Mouse (Mus musculus): Measurements from ENCODE around the gene Pycr1. TPM values are rescaled to one million over a fixed set of nuclear protein-coding genes. Genes with fewer than 3 reads are reported as not detected.
A peak's percentile ranks its signal among the peaks of the same experiment; 100 is the strongest.

Pycr1 gene
- total and polyA plus RNA-seq, 2 experiments from 2014 or later, result 8.6 to 10.4 TPM

GRCm38 (mm10) chr11:120641255-120641654 is 2.3 kb downstream of the Pycr1 start:
- Histone ChIP-seq H3K4me2 (ENCODE audit: low read depth, low read length, poor library complexity, severe bottlenecking) (no peak overlapping the region), H3K9me3 (ENCODE audit: low read length) (no peaks in the 10 kb centered on the region), H3K4me1 (ENCODE audit: insufficient read depth, low read length) (no peaks in the 10 kb centered on the region), H3K9ac (replicated peaks; ENCODE audit: low read length, poor library complexity, severe bottlenecking) (no peak overlapping the region), H3K36me3 (ENCODE audit: insufficient read depth, low read length) (no peaks in the 10 kb centered on the region), H3K4me3 (ENCODE audit: low read depth, low read length) (no peak overlapping the region), H3K27me3 (ENCODE audit: insufficient read depth, low read length) (no peaks in the 10 kb centered on the region), H3K27ac (ENCODE audit: low read depth, low read length) (no peak overlapping the region)
- TF ChIP-seq CTCF (IDR thresholded peaks at IDR 0.05), result no peak
- DNase-seq (ENCODE audit: low spot score), result no peak
- ATAC-seq (ENCODE audit: low FRiP score), result no peak
- 70% methylated on average over 9 of the region's 9 CpGs for WGBS

- H3K36me3 ChIP-seq (ENCODE audit: insufficient read depth, low read length), result peaks cover 3% of the 10 kb centered on the region; the same call in 1 of the 2 replicates
- no peaks in the 10 kb centered on the region for H3K27me3 ChIP-seq (ENCODE audit: insufficient read depth, low read length)
- no peak overlapping the region for H3K9ac ChIP-seq (replicated peaks; ENCODE audit: low read length, poor library complexity, severe bottlenecking)
- peaks cover 5% of the 10 kb centered on the region for H3K4me1 ChIP-seq (ENCODE audit: insufficient read depth, low read length)
- ATAC-seq (ENCODE audit: low FRiP score) (no peak), DNase-seq (ENCODE audit: low spot score) (no peak)
- H3K9me3 ChIP-seq (ENCODE audit: low read length), result no peaks in the 10 kb centered on the region
- WGBS, result 55% methylated on average over 5 of the region's 5 CpGs
- H3K4me3 ChIP-seq (ENCODE audit: low read depth, low read length), result no peak overlapping the region
- no peak overlapping the region for H3K27ac ChIP-seq (ENCODE audit: low read depth, low read length)
- TF ChIP-seq CTCF (IDR thresholded peaks at IDR 0.05), result no peak
- H3K4me2 ChIP-seq (ENCODE audit: low read depth, low read length, poor library complexity, severe bottlenecking), result no peak overlapping the region
These were observed 8.8 kb downstream of the Pycr1 start for GRCm38 (mm10) chr11:120634810-120635209.

GRCm38 (mm10) chr11:120633520-120634343 is 9.8 kb downstream of the Pycr1 start, which contains the start of gene Mafg:
Gene Mafg, minus strand, starts transcription at chr11:120633600.
- peak within 1 kb of the TSS; percentile 91 for H3K27ac ChIP-seq (ENCODE audit: low read depth, low read length)
- H3K4me2 ChIP-seq (ENCODE audit: low read depth, low read length, poor library complexity, severe bottlenecking), result peak within 1 kb of the TSS; percentile 96
- ATAC-seq (ENCODE audit: low FRiP score) (peak; percentile 90), DNase-seq (ENCODE audit: low spot score) (peak; percentile 98)
- peak within 1 kb of the TSS; percentile 89 for H3K4me3 ChIP-seq (ENCODE audit: low read depth, low read length)
- TF ChIP-seq CTCF (IDR thresholded peaks at IDR 0.05), result no peak
- no peaks in the 10 kb centered on the region for H3K9me3 ChIP-seq (ENCODE audit: low read length)
- peaks cover 14% of the 10 kb centered on the region for H3K36me3 ChIP-seq (ENCODE audit: insufficient read depth, low read length)
- H3K27me3 ChIP-seq (ENCODE audit: insufficient read depth, low read length), result no peaks in the 10 kb centered on the region
- H3K4me1 ChIP-seq (ENCODE audit: insufficient read depth, low read length), result peaks cover 5% of the 10 kb centered on the region
- WGBS, result 10% methylated on average over 58 of the region's 58 CpGs
- H3K9ac ChIP-seq (replicated peaks; ENCODE audit: low read length, poor library complexity, severe bottlenecking), result peak within 1 kb of the TSS; percentile 83

- under 1% methylated on average over 96 of the region's 116 CpGs for WGBS
- H3K9me3 ChIP-seq (ENCODE audit: low read length), result no peaks in the 10 kb centered on the region
- peak overlapping the region; percentile 83 for H3K9ac ChIP-seq (replicated peaks; ENCODE audit: low read length, poor library complexity, severe bottlenecking)
- DNase-seq (ENCODE audit: low spot score) (peak; percentile 64), ATAC-seq (ENCODE audit: low FRiP score) (peak; percentile 79)
- H3K4me1 ChIP-seq (ENCODE audit: insufficient read depth, low read length), result peaks cover 5% of the 10 kb centered on the region
- peak overlapping the region; percentile 91 for H3K27ac ChIP-seq (ENCODE audit: low read depth, low read length)
- peak overlapping the region; percentile 96 for H3K4me2 ChIP-seq (ENCODE audit: low read depth, low read length, poor library complexity, severe bottlenecking)
- H3K27me3 ChIP-seq (ENCODE audit: insufficient read depth, low read length), result no peaks in the 10 kb centered on the region
- peaks cover 17% of the 10 kb centered on the region for H3K36me3 ChIP-seq (ENCODE audit: insufficient read depth, low read length)
- H3K4me3 ChIP-seq (ENCODE audit: low read depth, low read length), result peak overlapping the region; percentile 89
- TF ChIP-seq CTCF (IDR thresholded peaks at IDR 0.05), result no peak
These were observed 10.7 kb downstream of the Pycr1 start for GRCm38 (mm10) chr11:120632559-120633519.

- Histone ChIP-seq H3K9me3 (ENCODE audit: low read length) (no peaks in the 10 kb centered on the region), H3K27ac (ENCODE audit: low read depth, low read length) (peak overlapping the region; percentile 91; the same call in 1 of the 2 replicates)
These were observed 11.7 kb downstream of the Pycr1 start for GRCm38 (mm10) chr11:120631726-120632448.

More at GRCm38 (mm10) chr11:120631726-120632448, 11.7 kb downstream of the Pycr1 start:
- Histone ChIP-seq H3K4me3 (ENCODE audit: low read depth, low read length) (peak overlapping the region; percentile 89), H3K4me1 (ENCODE audit: insufficient read depth, low read length) (peaks cover 5% of the 10 kb centered on the region), H3K36me3 (ENCODE audit: insufficient read depth, low read length) (peaks cover 25% of the 10 kb centered on the region), H3K4me2 (ENCODE audit: low read depth, low read length, poor library complexity, severe bottlenecking) (peak overlapping the region; percentile 96), H3K9ac (replicated peaks; ENCODE audit: low read length, poor library complexity, severe bottlenecking) (peak overlapping the region; percentile 83), H3K27me3 (ENCODE audit: insufficient read depth, low read length) (no peaks in the 10 kb centered on the region)
- no peak for TF ChIP-seq CTCF (IDR thresholded peaks at IDR 0.05)
- WGBS, result 67% methylated on average over 4 of the region's 4 CpGs
- ATAC-seq (ENCODE audit: low FRiP score) (no peak), DNase-seq (ENCODE audit: low spot score) (no peak)
